Mouse (Mus musculus): ENCODE measurements at regions not wholly inside any gene's neighbourhood (a gene's known extent, or its start where the extent isn't known, plus 50 kb on each side); places are given as distances from the start of the nearest gene placed in this dataset.

DNA sequence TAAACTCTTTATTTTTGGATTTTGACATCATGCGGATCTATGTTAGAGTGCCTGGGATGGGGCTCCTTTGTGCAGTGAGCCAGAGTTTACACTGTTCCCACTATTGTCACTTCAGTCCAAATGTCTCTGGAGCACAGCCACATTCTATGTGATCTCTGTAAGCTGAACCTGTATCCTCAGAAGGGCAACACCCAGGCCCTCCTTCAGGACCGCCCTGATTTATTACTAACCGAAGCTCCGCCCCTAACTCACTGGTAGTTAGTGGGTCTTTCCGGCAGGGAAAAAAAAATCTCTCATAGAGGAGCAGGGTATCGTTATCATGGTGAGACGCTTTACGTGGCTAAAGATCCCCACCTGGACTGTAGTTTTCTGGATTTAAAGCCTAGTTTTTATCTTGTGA, 263.6 kb downstream of the Mtx2 start:
- H3K9me3 ChIP-seq (replicated peaks; ENCODE audit: low read length) = no peaks in the 10 kb centered on the region
- no peaks in the 10 kb centered on the region for H3K4me1 ChIP-seq (ENCODE audit: control insufficient read depth in 1 of 2, insufficient read depth in 2 of 2)
- H3K36me3 ChIP-seq (replicated peaks in 1 of 2; ENCODE audit: control insufficient read depth in 1 of 2, insufficient read depth in 1 of 2, low read length in 1 of 2) = no peaks in the 10 kb centered on the region
- H3K4me2 ChIP-seq (ENCODE audit: insufficient read depth, low read depth, poor library complexity, severe bottlenecking) = no peak overlapping the region
- H3K27ac ChIP-seq (ENCODE audit: insufficient read depth, low read depth) = no peak overlapping the region
- dilution Hi-C loops (cut with MboI; ENCODE audit: extremely low pct_ligation_motif_present, extremely low pct_unique_long_range_greater_than_20kb, low sequenced_read_pairs) (no loop called here), in situ Hi-C loops (cut with MboI; ENCODE audit: low pct_ligation_motif_present, low pct_unique_long_range_greater_than_20kb, low sequenced_read_pairs) (no loop called here)
- DNase-seq (ENCODE audit: extremely low read depth) = no peak
- TF ChIP-seq ZMIZ1 (IDR thresholded peaks at IDR 0.05; ENCODE audit: low read depth, low read length) (no peak), TBP (conservative IDR thresholded peaks at IDR 0.05; ENCODE audit: low read depth, low read length) (no peak), MYC (IDR thresholded peaks at IDR 0.05; ENCODE audit: low read depth, low read length) (no peak), CHD1 (IDR thresholded peaks at IDR 0.05; ENCODE audit: low read depth, low read length) (no peak), ELF1 (IDR thresholded peaks at IDR 0.05; ENCODE audit: low read depth, low read length) (no peak), HCFC1 (IDR thresholded peaks at IDR 0.05; ENCODE audit: low read depth, low read length) (no peak), CHD2 (IDR thresholded peaks at IDR 0.05; ENCODE audit: low read length) (no peak), CTCF (conservative IDR thresholded peaks at IDR 0.05 in 1 of 2, IDR thresholded peaks at IDR 0.05 in 1 of 2; ENCODE audit: low read depth in 2 of 2, low read length in 2 of 2) (no peak)
- H3K79me2 ChIP-seq (replicated peaks; ENCODE audit: control insufficient read depth, extremely low read depth, insufficient read depth, poor library complexity, severe bottlenecking) = no peaks in the 10 kb centered on the region
- no peak overlapping the region for H3K9ac ChIP-seq (ENCODE audit: insufficient read depth, low read depth)
- H3K27me3 ChIP-seq (replicated peaks) = no peaks in the 10 kb centered on the region
- no peak overlapping the region for H3K4me3 ChIP-seq (replicated peaks in 1 of 3; ENCODE audit: low read depth in 2 of 3, low read length in 2 of 3, poor library complexity in 1 of 3)

DNA sequence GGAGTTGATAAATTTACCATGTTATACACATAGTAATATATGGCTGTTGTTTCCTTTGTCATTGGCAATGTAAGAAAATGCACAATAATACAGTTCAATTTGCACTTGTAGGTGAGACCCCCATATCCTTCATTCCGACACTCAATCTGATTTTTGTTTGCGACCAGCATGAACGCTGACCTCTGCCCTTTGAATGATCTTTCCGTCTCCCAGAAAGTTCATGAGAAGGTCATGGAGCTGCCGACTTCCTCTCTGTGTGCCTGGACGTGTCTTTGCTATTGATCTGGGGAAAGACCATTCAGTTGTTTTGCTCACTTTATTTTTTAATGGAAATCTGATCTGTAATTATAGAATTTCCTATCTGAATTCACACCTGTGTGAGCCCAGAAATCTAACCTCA, 264.0 kb downstream of the Mtx2 start:
- no peak for TF ChIP-seq UBTF (IDR thresholded peaks at IDR 0.05; ENCODE audit: low read depth, low read length)
- dilution Hi-C loops (cut with MboI; ENCODE audit: extremely low pct_ligation_motif_present, extremely low pct_unique_long_range_greater_than_20kb, low sequenced_read_pairs) = no loop called here
- Histone ChIP-seq H3K4me2 (ENCODE audit: insufficient read depth, low read depth, poor library complexity, severe bottlenecking) (no peak overlapping the region), H3K9ac (ENCODE audit: insufficient read depth, low read depth) (no peak overlapping the region), H3K27ac (ENCODE audit: insufficient read depth, low read depth) (no peak overlapping the region), H3K36me3 (replicated peaks in 1 of 2; ENCODE audit: control insufficient read depth in 1 of 2, insufficient read depth in 1 of 2, low read length in 1 of 2) (no peaks in the 10 kb centered on the region), H3K4me3 (replicated peaks in 1 of 3; ENCODE audit: low read depth in 2 of 3, low read length in 2 of 3, poor library complexity in 1 of 3) (no peak overlapping the region), H3K9me3 (replicated peaks; ENCODE audit: low read length) (no peaks in the 10 kb centered on the region), H3K27me3 (replicated peaks) (no peaks in the 10 kb centered on the region), H3K4me1 (ENCODE audit: control insufficient read depth in 1 of 2, insufficient read depth in 2 of 2) (no peaks in the 10 kb centered on the region), H3K79me2 (replicated peaks; ENCODE audit: control insufficient read depth, extremely low read depth, insufficient read depth, poor library complexity, severe bottlenecking) (no peaks in the 10 kb centered on the region)
- no peak for DNase-seq (ENCODE audit: extremely low read depth)
- in situ Hi-C loops (cut with MboI; ENCODE audit: low pct_ligation_motif_present, low pct_unique_long_range_greater_than_20kb, low sequenced_read_pairs) = no loop called here

DNA sequence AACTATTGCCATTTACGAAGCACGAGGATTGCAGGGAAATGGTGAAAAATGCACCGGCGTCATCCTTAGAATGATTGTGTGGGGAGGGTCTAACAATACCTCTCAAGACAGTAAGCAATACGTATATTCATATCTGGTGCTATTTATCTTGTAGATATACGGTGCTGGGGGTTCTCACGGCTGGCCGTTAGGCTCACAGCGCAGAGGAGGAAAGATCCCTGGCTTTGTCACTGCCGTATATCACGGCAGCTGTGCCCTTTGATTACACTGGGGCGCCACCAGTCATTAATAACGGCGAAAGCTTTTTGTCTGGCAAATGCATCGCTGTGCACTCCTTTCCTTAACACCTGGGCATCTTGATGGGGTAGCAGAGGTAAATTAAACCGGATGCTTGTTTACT, 264.8 kb downstream of the Mtx2 start:
- dilution Hi-C loops (cut with MboI; ENCODE audit: extremely low pct_ligation_motif_present, extremely low pct_unique_long_range_greater_than_20kb, low sequenced_read_pairs) (no loop called here), in situ Hi-C loops (cut with MboI; ENCODE audit: low pct_ligation_motif_present, low pct_unique_long_range_greater_than_20kb, low sequenced_read_pairs) (no loop called here)

More for the DNA sequence above, 264.8 kb downstream of the Mtx2 start:
- Histone ChIP-seq H3K36me3 (replicated peaks in 1 of 2; ENCODE audit: control insufficient read depth in 1 of 2, insufficient read depth in 1 of 2, low read length in 1 of 2) (no peaks in the 10 kb centered on the region), H3K4me1 (ENCODE audit: control insufficient read depth in 1 of 2, insufficient read depth in 2 of 2) (no peaks in the 10 kb centered on the region), H3K79me2 (replicated peaks; ENCODE audit: control insufficient read depth, extremely low read depth, insufficient read depth, poor library complexity, severe bottlenecking) (no peaks in the 10 kb centered on the region), H3K9me3 (replicated peaks; ENCODE audit: low read length) (no peaks in the 10 kb centered on the region), H3K4me3 (replicated peaks in 1 of 3; ENCODE audit: low read depth in 2 of 3, low read length in 2 of 3, poor library complexity in 1 of 3) (no peak overlapping the region), H3K4me2 (ENCODE audit: insufficient read depth, low read depth, poor library complexity, severe bottlenecking) (no peak overlapping the region), H3K27me3 (replicated peaks) (no peaks in the 10 kb centered on the region), H3K27ac (ENCODE audit: insufficient read depth, low read depth) (no peak overlapping the region), H3K9ac (ENCODE audit: insufficient read depth, low read depth) (no peak overlapping the region)
- TF ChIP-seq EP300 (IDR thresholded peaks at IDR 0.05; ENCODE audit: low read length) (no peak), CTCF (conservative IDR thresholded peaks at IDR 0.05 in 1 of 2, IDR thresholded peaks at IDR 0.05 in 1 of 2; ENCODE audit: low read depth in 2 of 2, low read length in 2 of 2) (no peak), USF2 (conservative IDR thresholded peaks at IDR 0.05; ENCODE audit: low read depth, low read length) (no peak), CHD1 (IDR thresholded peaks at IDR 0.05; ENCODE audit: low read depth, low read length) (no peak), MAZ (IDR thresholded peaks at IDR 0.05; ENCODE audit: low read depth, low read length) (no peak), ZNF384 (IDR thresholded peaks at IDR 0.05; ENCODE audit: low read depth, low read length) (no peak), ZKSCAN1 (IDR thresholded peaks at IDR 0.05; ENCODE audit: borderline replicate concordance, low read depth, low read length) (no peak), CHD2 (IDR thresholded peaks at IDR 0.05; ENCODE audit: low read length) (no peak)
- DNase-seq (ENCODE audit: extremely low read depth) = no peak
